ENCODE assay signal across 19 mouse cellular contexts in the genomic region with DNA sequence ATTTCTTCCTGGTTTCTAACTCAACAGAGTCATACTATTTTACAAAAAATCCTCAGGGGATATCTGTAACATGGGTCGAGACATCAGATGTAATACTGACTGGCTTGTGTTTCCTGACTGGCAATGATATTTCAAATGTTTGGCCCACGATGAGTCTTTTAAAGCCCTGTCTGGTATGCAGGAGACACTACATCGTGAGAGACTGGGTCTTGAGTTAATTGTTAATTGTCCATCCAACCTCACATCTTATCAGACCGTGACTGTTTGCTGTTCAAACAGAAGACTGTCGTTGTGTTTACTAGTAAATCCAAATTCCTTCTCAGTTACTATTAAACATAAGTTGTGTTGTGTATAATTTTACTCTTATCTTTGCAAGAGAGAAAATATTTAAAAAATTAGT.
"Had no signal": no experiment of that assay in that cellular context is flagged by ENCODE, and none has a peak within 500 bp of the region (broad histone marks: within the 10 kb centered on the region; RNA-seq: fewer than 3 reads in every experiment).

No protein-coding gene starts in this region.

- H3K27ac ChIP-seq: midbrain, embryonic 10.5 days; midbrain, embryonic 12.5 days; neural tube, embryonic 13.5 days; neural tube, embryonic 15.5 days had no signal

- H3K9ac ChIP-seq: lung, embryonic 14.5 days; midbrain, embryonic 12.5 days; neural tube, embryonic 13.5 days; neural tube, embryonic 15.5 days had no signal

- ATAC-seq: midbrain, embryonic 16.5 days had no signal

- DNase-seq: lung, adult 18-20 months; lung, embryonic 14.5 days; lung, postnatal 10 days; lung, postnatal 4 days; midbrain, embryonic 14.5 days; retina, postnatal 1 day; right cerebral cortex, adult 18-20 months; right cerebral cortex, postnatal 25 days; right cerebral cortex, postnatal 4 days; spleen, adult 18-20 months; thymus, adult 18-20 months; thymus, postnatal 14 days; thymus, postnatal 36 days had no signal

- H3K4me1 ChIP-seq: midbrain, embryonic 12.5 days; neural tube, embryonic 13.5 days; neural tube, embryonic 15.5 days had no signal

- H3K36me3 ChIP-seq: midbrain, embryonic 10.5 days; midbrain, embryonic 12.5 days; neural tube, embryonic 13.5 days; neural tube, embryonic 15.5 days had no signal

- H3K4me3 ChIP-seq: midbrain, embryonic 10.5 days; midbrain, embryonic 12.5 days; myocyte; neural tube, embryonic 13.5 days; neural tube, embryonic 15.5 days had no signal

- H3K9me3 ChIP-seq: midbrain, embryonic 10.5 days; midbrain, embryonic 12.5 days; neural tube, embryonic 13.5 days; neural tube, embryonic 15.5 days had no signal

- H3K4me2 ChIP-seq: lung, embryonic 14.5 days; midbrain, embryonic 12.5 days; neural tube, embryonic 13.5 days; neural tube, embryonic 15.5 days had no signal

- H3K27me3 ChIP-seq: midbrain, embryonic 12.5 days; neural tube, embryonic 13.5 days; neural tube, embryonic 15.5 days had no signal
